Mouse (Mus musculus) gastrocnemius, postnatal 4 days (tissue): ENCODE data around the gene Plekhm2. TPM values are rescaled to one million over a fixed set of nuclear protein-coding genes. Genes with fewer than 3 reads are reported as not detected.

Experiments used
- total RNA-seq, 2 experiments: library from RNA; stranded (reverse); gene quantifications; 2 replicates each; pipeline ENCODE4 v1.2.3; 2021

The Plekhm2 gene
- total RNA-seq, 2 experiments from 2014 or later: 32.9 to 35.5 TPM

Other genes starting within 250 kb of the Plekhm2 start
- under 1 TPM; 0.34 to 0.88 TPM for gene Clcnkb, start 248.9 kb downstream of the Plekhm2 start, total RNA-seq
- 100 to 1,000 TPM; 154 to 183 TPM for gene Hspb7, start 244.1 kb downstream of the Plekhm2 start, total RNA-seq
- gene Srarp, start 228.8 kb downstream of the Plekhm2 start, total RNA-seq: not detected
- gene Zbtb17, start 220.2 kb downstream of the Plekhm2 start, total RNA-seq: 10 to 100 TPM; 19.9 to 21.2 TPM
- 10 to 100 TPM; 32.7 to 32.9 TPM for gene Spen, start 126.3 kb downstream of the Plekhm2 start, total RNA-seq
- 10 to 100 TPM in 1 of 2 experiments, 1 to 10 TPM in 1; 7.4 to 10.6 TPM for gene Fblim1, start 58.8 kb downstream of the Plekhm2 start, total RNA-seq
- gene Tmem82, start 46.3 kb downstream of the Plekhm2 start, total RNA-seq: 1 to 10 TPM; 3.5 to 4.3 TPM
- gene Slc25a34, start 41.1 kb downstream of the Plekhm2 start, total RNA-seq: 10 to 100 TPM; 21.4 to 26.7 TPM
- gene Rsc1a1, start 20.7 kb upstream of the Plekhm2 start, total RNA-seq: 1 to 10 TPM; 3.6 to 5.1 TPM
- 10 to 100 TPM; 42.4 to 50.2 TPM for gene Ddi2, start 58.5 kb upstream of the Plekhm2 start, total RNA-seq
- gene Agmat, start 81.8 kb upstream of the Plekhm2 start, total RNA-seq: 1 to 10 TPM in 1 of 2 experiments, under 1 TPM in 1; 0.64 to 1.5 TPM
- gene Dnajc16, start 126.0 kb upstream of the Plekhm2 start, total RNA-seq: 10 to 100 TPM; 10.5 to 10.9 TPM
- gene Casp9, start 128.7 kb upstream of the Plekhm2 start, total RNA-seq: 10 to 100 TPM in 1 of 2 experiments, 1 to 10 TPM in 1; 9.3 to 10.8 TPM
- gene Cela2a, start 161.3 kb upstream of the Plekhm2 start, total RNA-seq: not detected
- gene Ctrc, start 181.5 kb upstream of the Plekhm2 start, total RNA-seq: not detected
- 10 to 100 TPM; 60.6 to 68.0 TPM for gene Efhd2, start 210.0 kb upstream of the Plekhm2 start, total RNA-seq